Mouse (Mus musculus): Measurements from ENCODE around the gene Sytl3.

DNA sequence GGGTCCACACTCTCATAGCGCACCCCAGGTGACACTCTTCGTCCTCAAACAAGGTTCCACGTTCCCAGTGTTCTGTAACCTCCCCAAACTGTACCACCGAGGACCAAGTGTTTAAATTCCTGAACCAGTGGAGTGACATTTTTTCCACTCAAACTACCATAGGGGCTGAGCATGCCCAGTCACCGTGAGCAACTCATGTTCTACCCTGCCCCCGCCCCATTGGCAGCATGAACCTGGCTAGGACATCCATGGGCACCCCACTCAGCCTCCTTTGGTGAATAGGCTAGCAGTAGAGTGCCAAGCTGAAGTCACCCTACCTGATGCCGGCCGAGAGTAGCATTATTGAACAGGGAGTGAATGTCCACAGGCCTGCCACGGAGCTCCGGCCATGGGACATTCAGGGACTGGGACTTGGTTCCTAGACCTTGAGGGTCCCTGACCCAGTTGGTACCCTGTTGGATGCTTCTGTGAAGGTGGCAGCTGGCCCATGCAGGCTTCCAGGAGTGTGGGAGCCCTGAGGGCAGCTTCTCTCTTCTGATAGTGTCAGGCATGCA lies 74.5 kb downstream of the Sytl3 start:
- TF ChIP-seq POLR2A (IDR thresholded peaks at IDR 0.05; ENCODE audit: insufficient read depth, low read length) (no peak), CTCF (IDR thresholded peaks at IDR 0.05; ENCODE audit: low read depth, low read length) (no peak), EP300 (IDR thresholded peaks at IDR 0.05; ENCODE audit: insufficient read depth, low read depth, low read length) (no peak)

Data from ES-Bruce4 (cell line).